Mouse (Mus musculus): ENCODE results near the gene Myoz2. TPM values are rescaled to one million over a fixed set of nuclear protein-coding genes. Genes with fewer than 3 reads are reported as not detected.

Gene Myoz2
- polyA plus RNA-seq, 1 experiment from 2014 or later, result not detected

- WGBS, result 91% methylated on average over 7 of the region's 7 CpGs
- H3K36me3 ChIP-seq (ENCODE audit: control insufficient read depth, insufficient read depth, low read length), result no peaks in the 10 kb centered on the region
- no peaks in the 10 kb centered on the region for H3K4me1 ChIP-seq (ENCODE audit: control insufficient read depth, insufficient read depth, low read length)
- H3K4me3 ChIP-seq (ENCODE audit: low read depth, low read length), result no peak overlapping the region
- no peaks in the 10 kb centered on the region for H3K27me3 ChIP-seq (ENCODE audit: control insufficient read depth, insufficient read depth, low read length)
- H3K9ac ChIP-seq (ENCODE audit: low read length), result no peak overlapping the region
- no peak overlapping the region for H3K4me2 ChIP-seq
- no peaks in the 10 kb centered on the region for H3K9me3 ChIP-seq (ENCODE audit: control insufficient read depth, low read length)
- DNase-seq (ENCODE audit: low spot score, missing footprints), result no peak
- H3K27ac ChIP-seq (ENCODE audit: low read depth, low read length), result no peak overlapping the region
- ATAC-seq (ENCODE audit: low FRiP score), result no peak
Measured at GRCm38 (mm10) chr3:123066836-123067235, 32.0 kb upstream of the Myoz2 start.

DNA sequence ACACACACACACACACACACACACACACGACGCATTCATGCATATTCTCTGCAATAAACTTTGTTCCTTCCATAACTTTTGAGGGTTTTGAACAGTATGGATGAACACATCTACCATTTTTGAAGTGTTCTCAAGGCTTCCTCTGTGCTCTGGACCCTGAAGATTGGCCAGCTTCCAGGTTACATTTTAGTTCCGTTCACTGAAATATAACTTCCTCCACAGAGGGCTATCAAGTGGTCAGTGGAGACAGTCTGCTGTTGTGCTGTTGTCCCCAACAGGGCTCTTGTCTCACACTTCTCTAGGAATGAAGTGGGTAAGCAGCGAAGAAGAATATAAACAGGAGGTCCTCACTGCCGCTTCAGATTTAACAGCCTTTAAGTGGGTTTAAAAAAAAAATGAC is 30.7 kb upstream of the Myoz2 start:
- ATAC-seq (ENCODE audit: low FRiP score) (no peak), DNase-seq (ENCODE audit: low spot score, missing footprints) (no peak)
- Histone ChIP-seq H3K9me3 (ENCODE audit: control insufficient read depth, low read length) (no peaks in the 10 kb centered on the region), H3K9ac (ENCODE audit: low read length) (no peak overlapping the region), H3K4me1 (ENCODE audit: control insufficient read depth, insufficient read depth, low read length) (no peaks in the 10 kb centered on the region), H3K4me2 (no peak overlapping the region), H3K4me3 (ENCODE audit: low read depth, low read length) (no peak overlapping the region), H3K27me3 (ENCODE audit: control insufficient read depth, insufficient read depth, low read length) (no peaks in the 10 kb centered on the region), H3K27ac (ENCODE audit: low read depth, low read length) (no peak overlapping the region), H3K36me3 (ENCODE audit: control insufficient read depth, insufficient read depth, low read length) (no peaks in the 10 kb centered on the region)
- 87% methylated on average over 5 of the region's 5 CpGs for WGBS

DNA sequence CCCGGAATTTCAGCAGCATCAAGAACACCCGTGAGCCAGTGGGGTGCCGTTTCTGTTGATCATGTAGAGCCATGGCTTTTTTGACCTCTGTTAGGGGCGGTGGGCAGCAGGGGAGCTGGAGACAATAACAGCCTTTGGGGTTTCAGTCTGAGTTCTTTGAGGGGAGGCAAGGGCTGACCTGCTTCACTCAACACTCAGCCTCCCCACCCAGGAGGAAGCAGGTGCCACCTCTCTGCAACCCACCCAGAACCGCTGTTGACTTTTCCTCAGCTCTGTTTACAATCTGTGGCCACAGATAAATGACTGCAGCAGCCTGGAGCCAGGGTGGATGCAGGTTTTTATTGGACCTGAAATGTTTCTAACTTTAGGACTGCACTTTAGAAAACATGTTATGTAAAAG is 29.4 kb upstream of the Myoz2 start:
- WGBS, result 16% methylated on average over 5 of the region's 5 CpGs
- H3K27ac ChIP-seq (ENCODE audit: low read depth, low read length), result no peak overlapping the region
- no peaks in the 10 kb centered on the region for H3K9me3 ChIP-seq (ENCODE audit: control insufficient read depth, low read length)
- H3K36me3 ChIP-seq (ENCODE audit: control insufficient read depth, insufficient read depth, low read length), result no peaks in the 10 kb centered on the region
- no peaks in the 10 kb centered on the region for H3K27me3 ChIP-seq (ENCODE audit: control insufficient read depth, insufficient read depth, low read length)
- DNase-seq (ENCODE audit: low spot score, missing footprints), result no peak
- no peaks in the 10 kb centered on the region for H3K4me1 ChIP-seq (ENCODE audit: control insufficient read depth, insufficient read depth, low read length)
- H3K4me2 ChIP-seq, result no peak overlapping the region
- H3K4me3 ChIP-seq (ENCODE audit: low read depth, low read length), result no peak overlapping the region
- ATAC-seq (ENCODE audit: low FRiP score), result no peak
- no peak overlapping the region for H3K9ac ChIP-seq (ENCODE audit: low read length)

- H3K36me3 ChIP-seq (ENCODE audit: control insufficient read depth, insufficient read depth, low read length), result no peaks in the 10 kb centered on the region
- no peak overlapping the region for H3K27ac ChIP-seq (ENCODE audit: low read depth, low read length)
- no peak for ATAC-seq (ENCODE audit: low FRiP score)
- WGBS, result 73% methylated on average over 2 of the region's 2 CpGs
- no peak overlapping the region for H3K4me2 ChIP-seq
- no peak for DNase-seq (ENCODE audit: low spot score, missing footprints)
- no peak overlapping the region for H3K9ac ChIP-seq (ENCODE audit: low read length)
- H3K4me1 ChIP-seq (ENCODE audit: control insufficient read depth, insufficient read depth, low read length), result no peaks in the 10 kb centered on the region
- H3K27me3 ChIP-seq (ENCODE audit: control insufficient read depth, insufficient read depth, low read length), result no peaks in the 10 kb centered on the region
- H3K9me3 ChIP-seq (ENCODE audit: control insufficient read depth, low read length), result no peaks in the 10 kb centered on the region
- H3K4me3 ChIP-seq (ENCODE audit: low read depth, low read length), result no peak overlapping the region
Measured at GRCm38 (mm10) chr3:123061931-123062330, 27.1 kb upstream of the Myoz2 start.

GRCm38 (mm10) chr3:123058832-123059231 is 24.0 kb upstream of the Myoz2 start:
- 92% methylated on average over 1 of the region's 1 CpGs for WGBS
- Histone ChIP-seq H3K4me2 (no peak overlapping the region), H3K36me3 (ENCODE audit: control insufficient read depth, insufficient read depth, low read length) (no peaks in the 10 kb centered on the region), H3K27me3 (ENCODE audit: control insufficient read depth, insufficient read depth, low read length) (no peaks in the 10 kb centered on the region), H3K9me3 (ENCODE audit: control insufficient read depth, low read length) (no peaks in the 10 kb centered on the region), H3K4me1 (ENCODE audit: control insufficient read depth, insufficient read depth, low read length) (no peaks in the 10 kb centered on the region), H3K4me3 (ENCODE audit: low read depth, low read length) (no peak overlapping the region), H3K9ac (ENCODE audit: low read length) (no peak overlapping the region), H3K27ac (ENCODE audit: low read depth, low read length) (no peak overlapping the region)
- DNase-seq (ENCODE audit: low spot score, missing footprints), result no peak
- no peak for ATAC-seq (ENCODE audit: low FRiP score)

DNA sequence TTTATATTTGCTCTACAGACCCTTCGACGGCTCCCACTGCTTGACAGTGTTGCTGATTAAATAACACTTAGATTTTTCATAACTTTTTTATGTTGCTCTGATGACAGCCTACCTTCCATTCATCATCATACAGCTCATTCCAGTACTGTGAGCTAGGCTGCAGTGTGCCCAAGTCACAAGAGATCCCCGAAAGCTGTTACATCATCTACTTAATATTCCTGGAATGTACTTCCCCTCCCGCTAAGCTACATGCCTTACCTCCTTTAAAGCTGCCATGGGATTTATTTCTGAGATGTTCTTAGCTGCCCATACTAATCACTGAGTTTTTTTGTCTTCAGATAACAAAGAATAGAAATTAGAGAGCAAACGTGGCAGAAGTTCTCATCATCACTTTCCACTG is 19.4 kb upstream of the Myoz2 start:
- H3K4me1 ChIP-seq (ENCODE audit: control insufficient read depth, insufficient read depth, low read length), result no peaks in the 10 kb centered on the region
- H3K9me3 ChIP-seq (ENCODE audit: control insufficient read depth, low read length), result no peaks in the 10 kb centered on the region
- no peak overlapping the region for H3K4me2 ChIP-seq
- ATAC-seq (ENCODE audit: low FRiP score) (peak; percentile 40; the same call in 1 of the 2 replicates), DNase-seq (ENCODE audit: low spot score, missing footprints) (no peak)
- H3K27ac ChIP-seq (ENCODE audit: low read depth, low read length), result no peak overlapping the region
- no peaks in the 10 kb centered on the region for H3K27me3 ChIP-seq (ENCODE audit: control insufficient read depth, insufficient read depth, low read length)
- no peaks in the 10 kb centered on the region for H3K36me3 ChIP-seq (ENCODE audit: control insufficient read depth, insufficient read depth, low read length)
- no peak overlapping the region for H3K4me3 ChIP-seq (ENCODE audit: low read depth, low read length)
- WGBS, result 74% methylated on average over 5 of the region's 5 CpGs
- H3K9ac ChIP-seq (ENCODE audit: low read length), result no peak overlapping the region

GRCm38 (mm10) chr3:123053192-123053938 is 18.6 kb upstream of the Myoz2 start:
- Histone ChIP-seq H3K27me3 (ENCODE audit: control insufficient read depth, insufficient read depth, low read length) (no peaks in the 10 kb centered on the region), H3K4me1 (ENCODE audit: control insufficient read depth, insufficient read depth, low read length) (no peaks in the 10 kb centered on the region), H3K4me3 (ENCODE audit: low read depth, low read length) (no peak overlapping the region), H3K9me3 (ENCODE audit: control insufficient read depth, low read length) (no peaks in the 10 kb centered on the region), H3K4me2 (no peak overlapping the region), H3K27ac (ENCODE audit: low read depth, low read length) (no peak overlapping the region), H3K36me3 (ENCODE audit: control insufficient read depth, insufficient read depth, low read length) (no peaks in the 10 kb centered on the region), H3K9ac (ENCODE audit: low read length) (no peak overlapping the region)
- DNase-seq (ENCODE audit: low spot score, missing footprints) (no peak), ATAC-seq (ENCODE audit: low FRiP score) (no peak)
- WGBS, result 73% methylated on average over 8 of the region's 8 CpGs

DNA sequence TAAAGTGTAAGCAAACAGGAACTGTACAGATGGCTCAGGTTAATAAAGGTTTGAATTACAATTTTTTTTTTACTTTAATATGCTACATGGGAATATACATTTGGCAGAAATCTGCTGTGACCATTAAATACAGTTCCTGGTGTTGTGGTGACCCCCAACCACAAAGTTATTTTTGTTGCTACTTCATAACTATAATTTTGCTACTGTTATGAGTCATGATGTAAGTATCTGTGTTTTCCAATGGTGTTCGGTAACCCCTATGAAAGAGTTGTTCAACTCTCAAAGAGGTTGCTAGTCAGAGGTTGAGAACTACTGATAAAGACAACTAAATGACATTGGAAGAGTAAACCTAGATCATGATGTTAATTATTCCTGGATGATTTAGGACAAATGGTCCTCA is 7.5 kb upstream of the Myoz2 start:
- H3K4me2 ChIP-seq, result no peak overlapping the region
- H3K27me3 ChIP-seq (ENCODE audit: control insufficient read depth, insufficient read depth, low read length), result no peaks in the 10 kb centered on the region
- no peaks in the 10 kb centered on the region for H3K4me1 ChIP-seq (ENCODE audit: control insufficient read depth, insufficient read depth, low read length)
- H3K9ac ChIP-seq (ENCODE audit: low read length), result no peak overlapping the region
- H3K27ac ChIP-seq (ENCODE audit: low read depth, low read length), result no peak overlapping the region
- no peaks in the 10 kb centered on the region for H3K9me3 ChIP-seq (ENCODE audit: control insufficient read depth, low read length)
- 95% methylated on average over 1 of the region's 1 CpGs for WGBS
- H3K36me3 ChIP-seq (ENCODE audit: control insufficient read depth, insufficient read depth, low read length), result no peaks in the 10 kb centered on the region
- no peak for DNase-seq (ENCODE audit: low spot score, missing footprints)
- no peak for ATAC-seq (ENCODE audit: low FRiP score)
- no peak overlapping the region for H3K4me3 ChIP-seq (ENCODE audit: low read depth, low read length)

- Histone ChIP-seq H3K27me3 (ENCODE audit: control insufficient read depth, insufficient read depth, low read length) (no peaks in the 10 kb centered on the region), H3K27ac (ENCODE audit: low read depth, low read length) (no peak overlapping the region), H3K9ac (ENCODE audit: low read length) (no peak overlapping the region), H3K4me2 (no peak overlapping the region), H3K4me1 (ENCODE audit: control insufficient read depth, insufficient read depth, low read length) (no peaks in the 10 kb centered on the region), H3K4me3 (ENCODE audit: low read depth, low read length) (no peak overlapping the region), H3K36me3 (ENCODE audit: control insufficient read depth, insufficient read depth, low read length) (no peaks in the 10 kb centered on the region), H3K9me3 (ENCODE audit: control insufficient read depth, low read length) (no peaks in the 10 kb centered on the region)
- no peak for DNase-seq (ENCODE audit: low spot score, missing footprints)
- ATAC-seq (ENCODE audit: low FRiP score), result no peak
- WGBS, result 83% methylated on average over 8 of the region's 8 CpGs
Measured at GRCm38 (mm10) chr3:123033804-123034203, 1.0 kb downstream of the Myoz2 start.

Data from midbrain, embryonic 11.5 days (tissue).